Mouse (Mus musculus): ENCODE measurements around the gene Abcc9. TPM values are rescaled to one million over a fixed set of nuclear protein-coding genes. Genes with fewer than 3 reads are reported as not detected.

The Abcc9 gene
- polyA plus RNA-seq (2016; fragmentation: Nextera tagmentation; extraction: Ambion mirVana), result 22.7 and 24.3 TPM in 2 replicates

- Histone ChIP-seq H3K4me1 (replicated peaks) (peaks cover 43% of the 10 kb centered on the region), H3K36me3 (peaks cover 6% of the 10 kb centered on the region), H3K27ac (ENCODE audit: poor library complexity, severe bottlenecking) (peak within 1 kb of the TSS; percentile 88), H3K27me3 (replicated peaks) (no peaks in the 10 kb centered on the region), H3K9me3 (replicated peaks) (no peaks in the 10 kb centered on the region), H3K4me2 (peak within 1 kb of the TSS; percentile 79), H3K4me3 (peak within 1 kb of the TSS; percentile 58), H3K9ac (peak within 1 kb of the TSS; percentile 80)
- WGBS, result 7% methylated on average over 36 of the region's 36 CpGs
- peak; percentile 78 for ATAC-seq (ENCODE audit: insufficient number of reproducible peaks, low FRiP score)
These were observed at the start of gene Abcc9 for GRCm38 (mm10) chr6:142701652-142702637. Gene Abcc9 (minus strand): TSS chr6:142702315.

GRCm38 (mm10) chr6:142751365-142751764 is 49.2 kb upstream of the Abcc9 start:
- peaks cover 23% of the 10 kb centered on the region for H3K4me1 ChIP-seq (replicated peaks)
- H3K4me2 ChIP-seq, result no peak overlapping the region
- no peaks in the 10 kb centered on the region for H3K36me3 ChIP-seq
- H3K9me3 ChIP-seq (replicated peaks), result 0 out of 2 replicates have a peak, but pooled peaks cover 3% of the 10 kb centered on the region
- ATAC-seq (ENCODE audit: insufficient number of reproducible peaks, low FRiP score), result no peak
- no peak overlapping the region for H3K4me3 ChIP-seq
- peaks cover 11% of the 10 kb centered on the region; the same call in 1 of the 2 replicates for H3K27me3 ChIP-seq (replicated peaks)
- H3K9ac ChIP-seq, result no peak overlapping the region
- 47% methylated on average over 9 of the region's 9 CpGs for WGBS
- H3K27ac ChIP-seq (ENCODE audit: poor library complexity, severe bottlenecking), result no peak overlapping the region

- Histone ChIP-seq H3K27ac (ENCODE audit: poor library complexity, severe bottlenecking) (peak overlapping the region; percentile 38; the same call in 1 of the 2 replicates), H3K9ac (no peak overlapping the region)
These were observed 46.1 kb upstream of the Abcc9 start for GRCm38 (mm10) chr6:142748057-142748708.

GRCm38 (mm10) chr6:142747165-142747564 is 45.0 kb upstream of the Abcc9 start:
- Histone ChIP-seq H3K27ac (ENCODE audit: poor library complexity, severe bottlenecking) (no peak overlapping the region), H3K4me3 (no peak overlapping the region), H3K4me1 (replicated peaks) (peaks cover 19% of the 10 kb centered on the region), H3K27me3 (replicated peaks) (no peaks in the 10 kb centered on the region), H3K4me2 (no peak overlapping the region), H3K9ac (no peak overlapping the region), H3K36me3 (no peaks in the 10 kb centered on the region), H3K9me3 (replicated peaks) (peaks cover 8% of the 10 kb centered on the region)
- ATAC-seq (ENCODE audit: insufficient number of reproducible peaks, low FRiP score), result no peak
- 66% methylated on average over 2 of the region's 2 CpGs for WGBS

More at GRCm38 (mm10) chr6:142748057-142748708, 46.1 kb upstream of the Abcc9 start:
- H3K4me1 ChIP-seq (replicated peaks), result peaks cover 23% of the 10 kb centered on the region
- H3K36me3 ChIP-seq, result no peaks in the 10 kb centered on the region
- 0 out of 2 replicates have a peak, but pooled peaks cover 4% of the 10 kb centered on the region for H3K27me3 ChIP-seq (replicated peaks)
- no peak overlapping the region for H3K4me3 ChIP-seq
- peak overlapping the region; percentile 25 for H3K4me2 ChIP-seq
- WGBS, result 26% methylated on average over 8 of the region's 8 CpGs
- no peak for ATAC-seq (ENCODE audit: insufficient number of reproducible peaks, low FRiP score)
- peaks cover 8% of the 10 kb centered on the region for H3K9me3 ChIP-seq (replicated peaks)

- 72% methylated on average over 7 of the region's 7 CpGs for WGBS
These were observed 44.6 kb upstream of the Abcc9 start for GRCm38 (mm10) chr6:142746765-142747164.

GRCm38 (mm10) chr6:142745484-142745883 is 43.4 kb upstream of the Abcc9 start:
- 90% methylated on average over 5 of the region's 5 CpGs for WGBS
- H3K27me3 ChIP-seq (replicated peaks), result no peaks in the 10 kb centered on the region
- ATAC-seq (ENCODE audit: insufficient number of reproducible peaks, low FRiP score), result no peak
- H3K27ac ChIP-seq (ENCODE audit: poor library complexity, severe bottlenecking), result no peak overlapping the region
- H3K36me3 ChIP-seq, result no peaks in the 10 kb centered on the region
- peaks cover 5% of the 10 kb centered on the region for H3K9me3 ChIP-seq (replicated peaks)
- no peak overlapping the region for H3K4me2 ChIP-seq
- H3K4me1 ChIP-seq (replicated peaks), result peaks cover 16% of the 10 kb centered on the region
- H3K9ac ChIP-seq, result no peak overlapping the region
- no peak overlapping the region for H3K4me3 ChIP-seq

More at GRCm38 (mm10) chr6:142746765-142747164, 44.6 kb upstream of the Abcc9 start:
- H3K4me3 ChIP-seq, result no peak overlapping the region
- no peak overlapping the region for H3K4me2 ChIP-seq
- ATAC-seq (ENCODE audit: insufficient number of reproducible peaks, low FRiP score), result no peak
- no peaks in the 10 kb centered on the region for H3K27me3 ChIP-seq (replicated peaks)
- H3K36me3 ChIP-seq, result no peaks in the 10 kb centered on the region
- H3K9me3 ChIP-seq (replicated peaks), result peaks cover 8% of the 10 kb centered on the region
- no peak overlapping the region for H3K9ac ChIP-seq
- peaks cover 16% of the 10 kb centered on the region for H3K4me1 ChIP-seq (replicated peaks)
- no peak overlapping the region for H3K27ac ChIP-seq (ENCODE audit: poor library complexity, severe bottlenecking)

GRCm38 (mm10) chr6:142743193-142743592 is 41.1 kb upstream of the Abcc9 start:
- H3K4me3 ChIP-seq, result no peak overlapping the region
- WGBS, result 55% methylated on average over 4 of the region's 4 CpGs
- H3K9me3 ChIP-seq (replicated peaks), result peaks cover 5% of the 10 kb centered on the region
- ATAC-seq (ENCODE audit: insufficient number of reproducible peaks, low FRiP score), result no peak
- no peaks in the 10 kb centered on the region for H3K36me3 ChIP-seq
- H3K9ac ChIP-seq, result no peak overlapping the region
- no peak overlapping the region for H3K4me2 ChIP-seq
- no peaks in the 10 kb centered on the region for H3K27me3 ChIP-seq (replicated peaks)
- no peak overlapping the region for H3K27ac ChIP-seq (ENCODE audit: poor library complexity, severe bottlenecking)
- H3K4me1 ChIP-seq (replicated peaks), result peaks cover 9% of the 10 kb centered on the region

GRCm38 (mm10) chr6:142741763-142742162 is 39.6 kb upstream of the Abcc9 start:
- 0 out of 2 replicates have a peak, but pooled peaks cover 2% of the 10 kb centered on the region for H3K4me1 ChIP-seq (replicated peaks)
- 84% methylated on average over 6 of the region's 6 CpGs for WGBS
- ATAC-seq (ENCODE audit: insufficient number of reproducible peaks, low FRiP score), result no peak

GRCm38 (mm10) chr6:142738637-142739036 is 36.5 kb upstream of the Abcc9 start:
- 0 out of 2 replicates have a peak, but pooled peaks cover 2% of the 10 kb centered on the region for H3K4me1 ChIP-seq (replicated peaks)
- 81% methylated on average over 6 of the region's 6 CpGs for WGBS
- H3K36me3 ChIP-seq, result no peaks in the 10 kb centered on the region
- no peak overlapping the region for H3K4me3 ChIP-seq
- H3K27me3 ChIP-seq (replicated peaks), result no peaks in the 10 kb centered on the region
- no peak overlapping the region for H3K27ac ChIP-seq (ENCODE audit: poor library complexity, severe bottlenecking)
- no peak for ATAC-seq (ENCODE audit: insufficient number of reproducible peaks, low FRiP score)
- H3K9me3 ChIP-seq (replicated peaks), result no peaks in the 10 kb centered on the region
- no peak overlapping the region for H3K9ac ChIP-seq
- H3K4me2 ChIP-seq, result no peak overlapping the region

More at GRCm38 (mm10) chr6:142741763-142742162, 39.6 kb upstream of the Abcc9 start:
- H3K4me2 ChIP-seq, result no peak overlapping the region
- no peak overlapping the region for H3K9ac ChIP-seq
- H3K27me3 ChIP-seq (replicated peaks), result no peaks in the 10 kb centered on the region
- H3K4me3 ChIP-seq, result no peak overlapping the region
- peaks cover 5% of the 10 kb centered on the region for H3K9me3 ChIP-seq (replicated peaks)
- H3K27ac ChIP-seq (ENCODE audit: poor library complexity, severe bottlenecking), result no peak overlapping the region
- H3K36me3 ChIP-seq, result no peaks in the 10 kb centered on the region

GRCm38 (mm10) chr6:142738225-142738624 is 36.1 kb upstream of the Abcc9 start:
- H3K27ac ChIP-seq (ENCODE audit: poor library complexity, severe bottlenecking), result no peak overlapping the region
- H3K4me3 ChIP-seq, result no peak overlapping the region
- no peak overlapping the region for H3K9ac ChIP-seq
- H3K36me3 ChIP-seq, result no peaks in the 10 kb centered on the region
- H3K4me2 ChIP-seq, result no peak overlapping the region
- 0 out of 2 replicates have a peak, but pooled peaks cover 2% of the 10 kb centered on the region for H3K4me1 ChIP-seq (replicated peaks)
- no peaks in the 10 kb centered on the region for H3K9me3 ChIP-seq (replicated peaks)
- H3K27me3 ChIP-seq (replicated peaks), result no peaks in the 10 kb centered on the region
- ATAC-seq (ENCODE audit: insufficient number of reproducible peaks, low FRiP score), result no peak
- 90% methylated on average over 2 of the region's 2 CpGs for WGBS

All from heart, embryonic 12.5 days (tissue).